Mouse (Mus musculus): ENCODE results near the gene Birc5. TPM values are rescaled to one million over a fixed set of nuclear protein-coding genes. Genes with fewer than 3 reads are reported as not detected.
A peak's percentile ranks its signal among the peaks of the same experiment; 100 is the strongest.

Birc5 gene
- polyA plus RNA-seq, 1 experiment: 9.5 TPM

DNA sequence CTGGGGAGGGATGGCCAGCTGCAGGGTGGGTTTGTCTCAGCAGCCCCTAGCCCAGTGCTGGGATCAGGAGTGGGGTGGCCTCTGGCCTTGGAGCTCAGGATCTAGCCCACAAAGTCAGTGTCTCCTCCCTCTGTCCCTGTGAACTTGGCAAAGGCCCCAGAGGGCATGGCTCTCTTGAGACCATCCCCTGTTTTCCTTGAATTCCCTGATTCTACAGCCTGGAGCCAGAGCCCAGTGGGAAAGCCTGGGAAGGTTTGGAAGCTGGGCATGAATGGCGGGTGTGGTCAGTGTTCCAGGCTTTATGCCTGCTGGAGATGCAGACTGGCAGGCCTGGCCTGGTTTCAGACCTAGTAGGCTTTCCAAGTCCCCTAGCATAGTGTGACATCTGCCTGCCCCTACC, 33.2 kb downstream of the Birc5 start:
- peak overlapping the region; percentile 17; the same call in 1 of the 2 replicates for H3K27ac ChIP-seq (ENCODE audit: insufficient read depth, low read depth, low read length)
- TF ChIP-seq POLR2A (IDR thresholded peaks at IDR 0.05; ENCODE audit: low read depth, low read length): no peak
- TF ChIP-seq CTCF (IDR thresholded peaks at IDR 0.05; ENCODE audit: extremely low read depth, insufficient read length, insufficient replicate concordance, low read depth, low read length): no peak
- 62% methylated on average over 1 of the region's 1 CpGs for WGBS
- H3K36me3 ChIP-seq (ENCODE audit: control insufficient read depth, insufficient read depth, low read length): no peaks in the 10 kb centered on the region
- no peak overlapping the region for H3K4me3 ChIP-seq (ENCODE audit: low read depth, low read length)
- peaks cover 36% of the 10 kb centered on the region for H3K4me1 ChIP-seq (ENCODE audit: control insufficient read depth, insufficient read depth, insufficient read length, low read length)
- no peaks in the 10 kb centered on the region for H3K27me3 ChIP-seq (ENCODE audit: control insufficient read depth, insufficient read depth, low read length)

DNA sequence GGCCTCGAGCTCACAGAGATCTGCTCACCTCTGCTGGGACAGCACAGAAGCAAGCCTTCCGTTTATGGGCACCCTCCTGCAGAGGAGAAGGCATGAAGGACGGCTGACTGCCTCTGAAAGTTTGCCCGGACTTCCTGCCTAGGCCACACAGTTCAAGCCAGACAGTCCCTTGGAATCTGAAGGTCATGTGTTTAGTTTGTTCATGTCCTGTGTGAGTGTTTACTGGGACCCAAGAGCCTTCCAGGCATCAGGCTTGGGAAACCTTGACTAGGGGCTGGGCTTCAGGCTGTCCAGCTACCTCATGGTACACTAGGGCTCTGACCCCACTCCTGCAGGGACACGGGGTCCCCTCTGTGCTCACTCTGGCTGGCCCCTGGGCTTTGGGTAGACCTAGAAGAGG, 36.9 kb downstream of the Birc5 start:
- Histone ChIP-seq H3K27me3 (ENCODE audit: control insufficient read depth, insufficient read depth, low read length) (peaks cover 3% of the 10 kb centered on the region; the same call in 1 of the 2 replicates), H3K4me3 (ENCODE audit: low read depth, low read length) (no peak overlapping the region), H3K36me3 (ENCODE audit: control insufficient read depth, insufficient read depth, low read length) (no peaks in the 10 kb centered on the region), H3K27ac (ENCODE audit: insufficient read depth, low read depth, low read length) (no peak overlapping the region), H3K4me1 (ENCODE audit: control insufficient read depth, insufficient read depth, insufficient read length, low read length) (peaks cover 40% of the 10 kb centered on the region)
- WGBS: 65% methylated on average over 5 of the region's 5 CpGs
- TF ChIP-seq CTCF (IDR thresholded peaks at IDR 0.05; ENCODE audit: extremely low read depth, insufficient read length, insufficient replicate concordance, low read depth, low read length) (no peak), POLR2A (IDR thresholded peaks at IDR 0.05; ENCODE audit: low read depth, low read length) (no peak)

DNA sequence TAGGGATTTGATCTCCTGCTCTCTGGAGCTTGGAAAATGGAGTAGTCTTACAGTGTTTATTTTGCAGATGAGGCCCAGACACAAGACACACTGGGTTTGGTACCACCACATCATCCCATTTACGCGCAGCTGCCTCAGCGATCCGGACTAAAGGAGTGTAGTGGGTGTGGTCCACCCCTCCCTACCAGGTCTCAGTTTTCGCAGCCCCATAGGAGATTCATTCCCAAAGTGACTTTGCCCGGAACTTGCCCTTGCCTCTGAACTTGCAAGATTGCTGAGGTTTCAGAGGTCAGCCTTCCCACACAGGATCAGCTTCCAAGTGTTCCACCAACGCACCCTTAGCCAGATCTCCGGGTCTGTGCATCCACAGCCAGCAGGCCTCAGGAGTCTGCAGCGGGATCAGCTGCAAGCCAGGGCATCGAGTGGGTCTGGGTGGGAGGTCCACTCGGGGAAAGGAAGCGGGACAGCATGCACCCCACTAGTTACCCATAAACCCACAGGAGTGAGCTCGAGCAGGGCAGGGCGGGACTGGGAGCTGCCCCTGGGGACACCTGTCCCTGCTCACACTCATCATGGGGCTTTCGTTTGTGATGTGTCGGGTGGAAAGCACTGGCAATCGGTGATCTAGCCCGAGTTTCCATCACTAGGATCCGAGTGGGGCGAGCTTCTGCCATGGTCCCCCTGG, 39.3 kb downstream of the Birc5 start:
- Histone ChIP-seq H3K36me3 (ENCODE audit: control insufficient read depth, insufficient read depth, low read length) (no peaks in the 10 kb centered on the region), H3K4me1 (ENCODE audit: control insufficient read depth, insufficient read depth, insufficient read length, low read length) (peaks cover 23% of the 10 kb centered on the region), H3K27me3 (ENCODE audit: control insufficient read depth, insufficient read depth, low read length) (peaks cover 3% of the 10 kb centered on the region; the same call in 1 of the 2 replicates), H3K4me3 (ENCODE audit: low read depth, low read length) (no peak overlapping the region; the same call in 1 of the 2 replicates), H3K27ac (ENCODE audit: insufficient read depth, low read depth, low read length) (no peak overlapping the region)
- TF ChIP-seq CTCF (IDR thresholded peaks at IDR 0.05; ENCODE audit: extremely low read depth, insufficient read length, insufficient replicate concordance, low read depth, low read length) (no peak), POLR2A (IDR thresholded peaks at IDR 0.05; ENCODE audit: low read depth, low read length) (no peak)
- WGBS: 25% methylated on average over 20 of the region's 20 CpGs

DNA sequence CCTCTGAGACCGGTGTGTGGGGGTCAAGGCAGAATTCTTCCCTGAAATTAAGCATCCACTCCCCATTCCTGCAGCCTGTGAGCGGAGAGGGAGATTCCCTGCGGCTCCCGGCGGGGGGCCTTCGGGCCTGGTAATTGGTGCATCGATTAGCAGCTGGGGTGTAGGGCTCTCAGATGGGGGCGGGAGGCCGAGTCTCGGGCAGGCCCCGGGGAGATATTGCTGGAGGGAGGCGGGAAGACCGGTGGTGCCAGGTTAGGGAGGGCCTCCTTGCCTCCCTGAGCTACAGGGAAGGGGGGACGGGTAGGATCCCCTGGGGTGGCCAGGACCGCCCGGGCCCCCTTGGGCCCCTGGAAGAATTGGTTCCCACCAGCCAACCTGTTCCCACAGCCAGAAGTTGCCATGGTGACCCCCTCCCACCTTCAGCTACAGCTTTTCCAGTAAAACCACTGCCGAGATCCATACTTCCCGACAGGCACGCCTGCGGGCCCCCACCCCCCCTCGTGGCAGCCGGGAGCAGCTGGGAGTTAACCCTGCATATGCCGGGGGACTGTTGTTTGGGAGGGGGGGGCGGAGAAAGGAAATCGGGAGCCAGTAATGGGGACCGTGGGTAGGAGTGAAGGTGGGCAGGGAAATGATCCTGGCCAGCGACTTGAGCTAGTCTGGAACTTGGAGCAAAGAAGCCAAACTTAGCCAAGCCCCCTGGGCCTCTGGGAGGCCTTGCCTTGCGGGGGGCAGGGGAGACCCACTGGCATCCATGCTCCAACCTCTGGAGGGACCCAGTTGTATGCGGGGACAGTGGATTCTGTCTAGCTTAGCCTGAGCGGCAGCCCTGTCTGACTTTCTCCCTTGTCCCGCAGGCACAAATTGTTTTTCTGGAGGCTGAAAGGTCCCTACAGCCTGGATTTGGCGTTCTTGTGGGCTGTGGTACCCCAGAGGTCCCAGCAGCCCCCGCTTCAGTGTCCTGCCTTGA, 40.1 kb downstream of the Birc5 start:
- 28% methylated on average over 32 of the region's 33 CpGs for WGBS
- H3K4me3 ChIP-seq (ENCODE audit: low read depth, low read length): peak overlapping the region; percentile 18; the same call in 1 of the 2 replicates

DNA sequence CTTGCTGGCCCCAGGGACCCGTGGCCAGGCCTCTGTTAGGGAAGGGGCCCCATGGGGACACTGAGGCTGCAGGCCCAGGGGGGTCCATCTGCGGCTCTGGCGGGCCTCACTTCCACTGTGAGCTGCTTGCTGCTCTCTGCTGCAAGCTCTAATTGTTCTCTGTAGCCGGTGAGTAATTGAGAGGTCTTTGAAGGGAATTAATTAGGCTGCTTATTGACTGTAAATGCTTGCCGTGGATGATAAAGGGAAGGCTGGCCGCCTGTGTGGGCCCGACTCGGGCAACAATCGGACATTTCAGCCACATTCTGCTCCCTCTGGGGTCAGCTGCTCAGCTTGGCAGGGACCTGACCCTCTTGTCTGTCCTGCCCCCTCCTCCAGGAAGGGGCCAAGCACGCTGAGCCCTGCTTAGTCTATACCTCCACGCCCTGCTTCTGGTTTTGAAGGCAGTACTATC, 40.9 kb downstream of the Birc5 start:
- TF ChIP-seq POLR2A (IDR thresholded peaks at IDR 0.05; ENCODE audit: low read depth, low read length) (no peak), CTCF (IDR thresholded peaks at IDR 0.05; ENCODE audit: extremely low read depth, insufficient read length, insufficient replicate concordance, low read depth, low read length) (no peak)
- WGBS: 45% methylated on average over 11 of the region's 11 CpGs

More for the DNA sequence above, 40.1 kb downstream of the Birc5 start:
- Histone ChIP-seq H3K36me3 (ENCODE audit: control insufficient read depth, insufficient read depth, low read length) (no peaks in the 10 kb centered on the region), H3K27ac (ENCODE audit: insufficient read depth, low read depth, low read length) (no peak overlapping the region), H3K4me1 (ENCODE audit: control insufficient read depth, insufficient read depth, insufficient read length, low read length) (peaks cover 23% of the 10 kb centered on the region), H3K27me3 (ENCODE audit: control insufficient read depth, insufficient read depth, low read length) (peaks cover 3% of the 10 kb centered on the region; the same call in 1 of the 2 replicates)
- TF ChIP-seq CTCF (IDR thresholded peaks at IDR 0.05; ENCODE audit: extremely low read depth, insufficient read length, insufficient replicate concordance, low read depth, low read length) (no peak), POLR2A (IDR thresholded peaks at IDR 0.05; ENCODE audit: low read depth, low read length) (no peak)

DNA sequence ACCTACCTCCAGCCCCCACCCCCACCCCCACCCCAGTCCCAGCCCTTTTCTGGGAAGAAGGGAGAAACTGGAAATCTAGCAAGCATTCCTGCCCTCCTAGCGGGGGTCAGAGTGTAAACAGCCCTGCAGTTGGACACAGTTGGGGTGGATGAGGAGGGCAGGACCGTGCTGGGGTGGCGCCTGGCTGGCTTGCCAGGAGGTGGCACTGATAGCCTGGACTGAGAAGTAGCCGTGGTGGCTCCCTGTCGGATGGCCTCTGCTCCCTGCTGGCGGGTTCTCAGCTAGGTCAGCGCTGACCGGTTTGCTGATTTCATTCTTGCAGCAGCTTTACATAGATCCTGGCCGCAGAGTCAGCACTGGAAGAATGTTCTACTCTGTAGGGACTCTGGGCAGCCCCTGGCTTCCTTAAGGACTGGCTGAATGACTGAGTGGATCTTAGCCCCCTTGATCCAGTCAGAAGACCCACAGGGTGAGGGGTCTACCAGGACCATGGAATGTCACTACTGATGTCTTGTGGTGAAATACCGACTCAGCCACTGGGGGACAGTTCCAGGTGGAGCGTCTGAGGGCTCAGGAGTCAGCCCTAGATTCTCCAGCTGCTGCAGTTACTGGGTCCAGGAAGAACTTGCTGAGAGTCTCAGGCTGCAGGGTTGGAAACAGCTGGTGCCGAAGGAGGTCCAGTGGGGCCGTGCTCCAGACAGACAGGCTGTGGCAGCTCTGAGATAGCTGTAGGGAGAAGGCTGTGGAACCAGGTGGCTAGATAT, 41.6 kb downstream of the Birc5 start:
- H3K4me3 ChIP-seq (ENCODE audit: low read depth, low read length): no peak overlapping the region
- H3K27ac ChIP-seq (ENCODE audit: insufficient read depth, low read depth, low read length): 0 out of 2 replicates have a peak overlapping the region, but pooled peaks have one; percentile 8
- H3K36me3 ChIP-seq (ENCODE audit: control insufficient read depth, insufficient read depth, low read length): no peaks in the 10 kb centered on the region
- peaks cover 23% of the 10 kb centered on the region for H3K4me1 ChIP-seq (ENCODE audit: control insufficient read depth, insufficient read depth, insufficient read length, low read length)
- peak; percentile 26 for TF ChIP-seq CTCF (IDR thresholded peaks at IDR 0.05; ENCODE audit: extremely low read depth, insufficient read length, insufficient replicate concordance, low read depth, low read length)
- no peak for TF ChIP-seq POLR2A (IDR thresholded peaks at IDR 0.05; ENCODE audit: low read depth, low read length)
- 56% methylated on average over 13 of the region's 13 CpGs for WGBS
- H3K27me3 ChIP-seq (ENCODE audit: control insufficient read depth, insufficient read depth, low read length): peaks cover 3% of the 10 kb centered on the region; the same call in 1 of the 2 replicates

More for the DNA sequence above, 40.9 kb downstream of the Birc5 start:
- H3K27me3 ChIP-seq (ENCODE audit: control insufficient read depth, insufficient read depth, low read length): peaks cover 3% of the 10 kb centered on the region; the same call in 1 of the 2 replicates
- no peaks in the 10 kb centered on the region for H3K36me3 ChIP-seq (ENCODE audit: control insufficient read depth, insufficient read depth, low read length)
- H3K4me1 ChIP-seq (ENCODE audit: control insufficient read depth, insufficient read depth, insufficient read length, low read length): peaks cover 23% of the 10 kb centered on the region
- H3K4me3 ChIP-seq (ENCODE audit: low read depth, low read length): no peak overlapping the region
- no peak overlapping the region for H3K27ac ChIP-seq (ENCODE audit: insufficient read depth, low read depth, low read length)
